Mouse (Mus musculus): ENCODE data around the gene Gdf11.

The Gdf11 gene

GRCm38 (mm10) chr10:128891296-128892094 lies at the start of gene Gdf11:
Gene Gdf11, minus strand, starts transcription at chr10:128891718.
- peak; percentile 54 for DNase-seq

DNA sequence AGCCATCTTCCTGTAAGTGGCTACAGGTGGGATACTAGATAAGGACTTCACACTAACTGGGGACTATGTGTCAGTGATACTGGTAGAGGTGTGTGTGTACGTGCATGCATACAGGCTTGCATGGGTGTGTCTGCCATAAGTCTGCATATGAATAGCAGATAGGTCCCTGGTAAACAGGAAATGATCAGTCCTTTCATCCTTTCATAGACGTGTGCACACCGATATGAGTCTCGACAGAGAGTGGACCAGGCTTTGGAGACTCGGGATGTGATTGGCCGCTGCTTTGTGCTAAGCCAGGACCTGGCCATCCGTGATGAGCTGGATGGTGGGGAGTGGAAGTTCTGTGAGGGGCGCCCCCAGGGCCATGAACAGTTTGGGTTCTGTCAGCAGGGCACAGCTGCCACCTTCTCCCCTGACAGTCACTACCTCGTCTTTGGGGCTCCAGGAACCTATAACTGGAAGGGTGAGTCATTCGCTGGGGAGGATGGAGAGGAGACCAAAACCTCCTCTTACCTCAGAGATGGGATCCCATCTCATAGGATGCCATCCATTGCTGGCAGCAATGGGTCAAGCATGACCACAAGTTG lies 49.0 kb upstream of the Gdf11 start:
- DNase-seq, result no peak

DNA sequence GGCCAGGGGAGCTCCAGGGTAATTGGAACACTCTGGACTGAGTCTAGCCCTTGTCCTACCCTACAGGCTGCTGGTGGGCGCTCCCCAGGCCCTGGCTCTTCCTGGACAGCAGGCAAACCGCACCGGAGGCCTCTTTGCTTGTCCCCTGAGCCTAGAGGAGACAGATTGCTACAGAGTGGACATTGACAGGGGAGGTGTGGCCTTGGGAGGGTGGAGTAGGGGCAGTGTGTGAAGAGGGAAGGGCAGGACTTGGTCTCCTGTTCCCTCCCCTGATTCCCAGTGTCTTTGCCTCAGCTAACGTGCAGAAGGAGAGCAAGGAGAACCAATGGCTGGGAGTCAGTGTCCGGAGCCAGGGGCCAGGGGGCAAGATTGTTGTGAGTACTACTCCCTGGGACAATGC lies 47.5 kb upstream of the Gdf11 start:
- DNase-seq, result peak; percentile 24

GRCm38 (mm10) chr10:128938457-128938856 lies 46.9 kb upstream of the Gdf11 start:
- peak; percentile 87 for DNase-seq

DNA sequence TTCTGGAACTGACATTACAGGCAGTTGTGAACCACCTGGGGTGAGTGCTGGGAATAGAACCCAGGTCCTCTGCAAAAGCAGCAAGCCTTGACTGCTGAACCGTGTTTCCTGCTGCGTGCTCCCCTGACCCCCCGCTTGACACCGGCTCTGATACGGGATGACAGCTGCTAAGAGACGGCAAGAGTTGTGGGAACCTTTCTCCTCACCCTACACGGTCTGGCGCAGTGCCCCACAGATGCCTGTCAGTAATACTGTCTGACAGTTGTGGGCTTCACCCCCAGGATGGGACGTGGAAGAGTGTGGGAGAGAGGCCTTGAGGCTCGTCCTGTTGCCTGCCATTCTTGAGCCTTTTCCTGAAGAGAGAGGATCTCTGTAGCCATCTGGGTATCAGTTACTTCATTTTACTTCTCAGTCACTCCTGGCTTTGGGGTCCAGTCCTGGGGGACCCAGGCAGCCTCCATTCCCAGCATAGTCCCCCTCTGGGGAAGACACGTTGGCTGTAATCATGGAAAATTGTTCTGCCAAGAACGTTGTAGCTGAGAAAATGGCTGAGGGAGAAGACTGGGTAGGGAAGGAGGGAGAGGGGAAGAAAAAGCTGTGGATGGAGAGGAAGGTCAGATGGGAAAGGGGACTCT lies 46.4 kb upstream of the Gdf11 start:
- DNase-seq, result no peak

GRCm38 (mm10) chr10:128935826-128936440 lies 44.4 kb upstream of the Gdf11 start:
- no peak for DNase-seq

- DNase-seq, result no peak
Observed at GRCm38 (mm10) chr10:128934997-128935787, 43.7 kb upstream of the Gdf11 start.

DNA sequence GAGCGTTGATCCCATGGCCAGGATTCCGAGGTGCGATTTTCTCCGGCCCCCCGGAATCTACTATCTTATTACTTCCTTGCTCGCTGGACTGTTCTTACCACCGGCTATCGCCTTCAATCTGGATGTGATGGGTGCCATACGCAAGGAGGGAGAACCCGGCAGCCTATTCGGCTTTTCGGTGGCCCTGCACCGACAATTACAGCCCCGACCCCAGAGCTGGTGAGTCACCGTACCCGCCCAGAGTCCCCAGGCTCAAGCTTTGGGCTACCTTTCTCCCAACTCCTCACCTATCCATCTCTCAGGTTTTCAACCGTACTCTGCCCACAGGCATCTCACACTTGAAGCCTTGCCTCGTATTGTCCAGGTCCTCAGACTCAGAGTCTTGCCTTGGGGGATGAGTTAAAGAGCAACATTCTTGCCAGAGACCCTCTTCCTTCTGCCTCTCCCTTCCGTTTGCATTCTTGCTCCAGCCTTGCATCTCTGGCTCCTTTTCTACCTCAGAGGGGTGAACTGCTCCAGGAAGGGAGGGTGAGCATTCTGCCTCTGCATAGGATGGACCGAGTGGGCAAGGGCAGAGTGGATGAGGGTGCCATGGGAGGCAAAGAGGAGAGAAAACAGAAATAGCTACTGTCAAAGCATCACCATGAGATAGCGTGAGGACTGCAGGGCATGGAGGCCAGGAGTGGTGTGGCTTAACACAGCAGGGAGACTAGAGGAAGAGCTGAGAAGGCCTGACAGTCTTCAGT lies 42.6 kb upstream of the Gdf11 start:
- no peak for DNase-seq

DNA sequence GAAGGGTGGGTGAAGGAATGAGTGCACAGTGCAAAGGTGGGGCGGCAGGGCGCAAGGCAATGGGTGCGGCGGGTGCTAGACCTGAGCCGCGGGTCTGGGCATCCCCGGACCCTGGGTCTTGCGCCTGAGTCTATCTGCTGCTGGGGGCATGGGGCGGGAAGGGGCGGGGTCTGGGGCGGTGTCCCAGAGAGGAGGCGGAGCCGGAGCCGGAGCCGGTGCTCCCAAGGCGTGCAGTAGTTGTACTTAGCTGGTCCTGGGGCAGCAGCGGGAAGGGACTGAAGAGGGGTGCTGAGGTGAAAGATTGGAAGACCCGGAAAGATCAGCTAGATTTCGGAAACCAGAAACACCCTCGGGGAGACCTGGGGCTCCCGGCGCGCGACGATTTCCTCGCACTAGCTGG lies 42.1 kb upstream of the Gdf11 start, which contains the start of gene Itga7:
Itga7 (plus strand) TSS at position 245 of the 400 bp plus-strand sequence.
- DNase-seq, result no peak

DNA sequence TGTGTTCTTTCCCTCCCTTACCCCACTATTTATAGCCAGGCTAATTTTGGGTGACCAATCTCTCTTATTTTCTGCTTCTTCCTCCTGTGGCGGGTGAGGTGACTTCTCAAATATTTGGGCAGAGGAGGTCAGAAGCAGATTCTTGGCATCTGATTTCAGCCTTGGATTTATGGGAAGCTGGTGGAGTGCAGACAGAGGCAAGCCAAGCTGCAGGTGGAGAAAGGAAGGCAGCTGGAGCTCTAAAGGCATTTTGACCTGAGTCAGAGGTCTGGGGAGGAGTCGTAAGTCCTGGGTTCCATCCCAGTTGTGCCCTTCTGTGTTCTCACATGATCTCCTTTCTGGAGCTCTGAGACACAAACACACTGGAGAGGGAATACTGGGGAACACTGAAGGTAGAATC lies 39.9 kb upstream of the Gdf11 start:
- DNase-seq, result no peak

GRCm38 (mm10) chr10:128929638-128930378 lies 38.3 kb upstream of the Gdf11 start:
- peak; percentile 87 for DNase-seq

- no peak for DNase-seq
Observed at GRCm38 (mm10) chr10:128928356-128928755, 36.8 kb upstream of the Gdf11 start.

DNA sequence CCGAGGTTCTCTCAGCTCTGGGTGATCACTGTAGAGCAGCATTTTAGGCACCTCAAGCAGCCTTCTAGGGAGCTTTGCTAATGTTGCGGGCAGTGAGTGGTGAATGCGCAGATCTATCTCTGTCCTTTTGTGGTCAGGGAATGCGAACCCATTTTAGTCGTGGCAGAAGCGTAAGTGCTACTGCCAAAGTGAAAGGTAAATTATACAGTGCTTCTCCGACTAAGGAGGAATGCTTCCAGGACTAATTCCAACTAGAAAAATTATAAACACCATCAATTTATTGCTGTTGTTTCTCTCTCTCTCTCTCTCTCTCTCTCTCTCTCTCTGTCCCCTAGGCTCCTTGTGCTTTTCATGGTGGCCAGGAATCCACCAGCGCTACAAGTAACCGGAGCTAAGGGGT lies 32.4 kb upstream of the Gdf11 start, which contains the start of gene Bloc1s1:
Bloc1s1 (minus strand) TSS at position 101 of the 400 bp plus-strand sequence.
- no peak for DNase-seq

- peak; percentile 97 for DNase-seq
Observed at GRCm38 (mm10) chr10:128923013-128923691, 31.6 kb upstream of the Gdf11 start.

DNA sequence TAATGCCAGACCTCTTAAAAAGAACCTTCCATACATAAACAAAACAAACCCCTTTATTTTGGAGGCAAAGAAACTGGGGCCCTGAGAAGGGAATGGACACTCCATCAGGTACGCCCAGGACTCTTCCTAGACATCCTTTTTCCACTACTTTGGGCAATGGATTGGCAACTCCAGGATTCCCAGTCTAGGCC lies 31.2 kb upstream of the Gdf11 start, which contains the start of gene Rdh5:
Rdh5 (minus strand) TSS at position 67 of the 191 bp plus-strand sequence.
- DNase-seq, result no peak

DNA sequence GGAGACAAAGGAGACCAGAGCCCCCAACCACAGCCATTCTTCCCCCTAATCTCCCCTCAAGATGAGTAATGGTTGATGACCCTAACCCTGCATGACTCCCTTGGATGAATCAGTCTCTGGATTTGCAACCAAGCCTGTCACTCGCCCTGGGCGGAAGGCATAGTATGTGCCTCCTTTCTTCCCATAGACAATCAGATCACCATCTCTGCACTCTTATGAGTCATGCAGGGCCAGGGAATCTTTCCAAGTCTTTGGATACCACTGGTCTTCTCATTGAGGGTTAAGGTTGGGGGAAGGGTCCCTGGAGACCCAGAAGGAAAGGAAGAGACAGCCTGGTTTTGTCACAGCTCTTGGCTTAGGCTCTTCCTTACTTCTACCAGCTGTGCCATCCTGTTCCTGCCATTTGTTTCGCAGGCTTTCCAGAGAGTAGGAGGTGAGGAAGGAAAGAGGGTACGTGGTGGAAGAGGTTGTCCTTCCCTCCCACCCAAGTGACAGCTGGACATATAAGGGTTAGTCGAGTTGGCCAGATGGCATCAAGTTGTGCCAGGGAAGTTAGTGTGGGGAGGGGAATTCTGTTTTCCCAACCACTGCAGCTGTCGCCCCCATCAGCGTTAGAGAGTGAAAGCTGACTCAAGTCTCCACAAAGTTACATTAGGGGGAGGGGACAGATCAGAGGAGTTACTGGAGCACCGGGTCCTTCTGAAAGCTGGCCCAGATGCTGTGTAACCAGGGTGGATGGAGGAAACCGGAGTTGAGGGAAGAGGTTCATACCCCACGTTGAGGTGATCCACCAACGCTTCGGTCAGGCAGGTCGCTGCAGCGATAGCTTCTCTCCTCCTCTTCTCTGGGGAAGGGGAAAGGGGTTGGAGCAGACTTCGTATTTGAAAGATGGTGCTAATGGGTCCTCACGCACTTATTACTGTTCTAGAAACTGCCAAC lies 30.6 kb upstream of the Gdf11 start:
- no peak for DNase-seq

GRCm38 (mm10) chr10:128921251-128921650 lies 29.7 kb upstream of the Gdf11 start:
- DNase-seq, result no peak

DNA sequence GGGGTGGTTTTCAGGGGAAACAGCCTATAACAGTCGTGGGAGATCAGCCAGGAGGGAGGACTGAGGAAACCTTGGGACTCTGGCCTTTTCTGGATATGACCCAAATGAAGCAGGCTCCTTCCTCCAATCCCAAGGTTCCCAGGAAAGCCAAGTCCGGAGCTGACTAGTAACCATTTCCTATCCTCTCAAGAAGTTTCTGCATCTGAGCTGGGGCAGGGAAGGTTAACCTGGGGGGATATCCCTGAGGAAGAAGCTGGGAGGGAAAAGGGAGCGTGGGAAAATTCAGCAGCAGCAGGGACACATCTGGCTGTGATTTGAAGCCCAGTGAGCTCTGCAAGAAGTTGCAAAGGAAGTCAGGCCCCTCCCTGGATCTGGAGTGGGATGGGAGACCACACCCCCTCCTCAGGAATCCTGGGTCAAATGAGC lies 29.2 kb upstream of the Gdf11 start:
- no peak for DNase-seq

- no peak for DNase-seq
Observed at GRCm38 (mm10) chr10:128919966-128920365, 28.4 kb upstream of the Gdf11 start.
